Mouse (Mus musculus): ENCODE data around the gene Mrpl4.

- TF ChIP-seq CTCF (IDR thresholded peaks at IDR 0.05; ENCODE audit: low read depth, low read length) (no peak), POLR2A (IDR thresholded peaks at IDR 0.05; ENCODE audit: extremely low read depth, insufficient read depth, low read length) (no peak)
These were observed 7.5 kb upstream of the Mrpl4 start for GRCm38 (mm10) chr9:20995069-20995468.
